ENCODE assay signal across 1 mouse cellular context in the genomic region with DNA sequence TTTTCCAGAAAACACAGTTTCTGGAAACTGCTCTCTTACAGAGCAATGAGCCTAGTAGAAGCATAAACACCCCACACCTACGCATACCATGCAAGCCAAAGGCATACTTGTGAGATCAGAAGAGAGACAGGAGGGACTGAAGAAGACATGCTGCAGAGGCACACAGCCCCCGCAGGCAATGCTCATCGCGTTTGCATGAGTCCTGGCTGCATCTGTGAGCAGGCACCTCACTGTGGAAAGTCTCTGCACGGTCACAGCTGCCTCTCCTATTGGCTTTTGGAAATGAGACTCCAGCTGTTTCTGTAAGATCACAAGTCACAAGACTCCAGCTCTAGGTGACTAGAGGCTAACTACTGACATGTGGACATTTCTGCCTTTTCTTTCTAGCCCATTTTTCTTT.
TF ChIP-seq lines count a peak whose summit lies in the region.

No protein-coding gene starts in this region.

TF ChIP-seq in ES-E14, 5 proteins besides CTCF, POLR2A, EP300 and RAD21 (continued from another document):
- no peak for TF ChIP-seq CHD2 (IDR thresholded peaks at IDR 0.05; ENCODE audit: low read depth, low read length)
- no peak for TF ChIP-seq ZC3H11A (IDR thresholded peaks at IDR 0.05; ENCODE audit: borderline replicate concordance, low read depth, low read length)
- no peak for TF ChIP-seq ZNF384 (IDR thresholded peaks at IDR 0.05; ENCODE audit: low read depth, low read length)
